Mouse (Mus musculus): ENCODE results near the gene Lrrc45. TPM values are rescaled to one million over a fixed set of nuclear protein-coding genes. Genes with fewer than 3 reads are reported as not detected.

The Lrrc45 gene
- total and polyA plus RNA-seq, 3 experiments = 31.0 to 45.1 TPM; not detected in 1

DNA sequence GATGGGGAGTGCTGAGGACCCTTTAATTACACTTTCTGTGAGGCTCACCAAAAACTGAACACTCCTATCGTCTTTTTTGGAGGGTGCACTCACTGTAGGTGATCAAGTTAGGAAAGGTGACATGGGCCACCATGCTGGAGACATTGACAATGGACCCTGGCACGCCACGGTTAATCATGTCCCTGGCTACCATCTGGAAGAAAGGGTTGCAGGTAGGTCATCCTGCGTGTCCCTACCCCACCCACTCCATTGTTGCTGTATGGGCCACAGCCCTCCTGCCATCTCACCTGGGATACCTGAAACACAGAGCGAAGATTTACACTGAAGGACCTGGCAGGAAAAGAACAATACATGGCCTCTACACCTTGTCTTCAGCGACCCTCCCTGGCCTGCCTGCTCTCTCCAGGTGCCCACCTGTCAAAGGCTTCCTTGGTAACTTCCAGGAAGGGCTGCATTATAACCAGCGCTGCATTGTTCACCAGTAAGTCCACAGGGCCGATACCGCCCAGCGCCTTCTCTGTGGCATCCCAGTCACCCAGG, 16.7 kb downstream of the Lrrc45 start (continued):
- TF ChIP-seq MYC (IDR thresholded peaks at IDR 0.05; ENCODE audit: low read depth, low read length) = no peak

DNA sequence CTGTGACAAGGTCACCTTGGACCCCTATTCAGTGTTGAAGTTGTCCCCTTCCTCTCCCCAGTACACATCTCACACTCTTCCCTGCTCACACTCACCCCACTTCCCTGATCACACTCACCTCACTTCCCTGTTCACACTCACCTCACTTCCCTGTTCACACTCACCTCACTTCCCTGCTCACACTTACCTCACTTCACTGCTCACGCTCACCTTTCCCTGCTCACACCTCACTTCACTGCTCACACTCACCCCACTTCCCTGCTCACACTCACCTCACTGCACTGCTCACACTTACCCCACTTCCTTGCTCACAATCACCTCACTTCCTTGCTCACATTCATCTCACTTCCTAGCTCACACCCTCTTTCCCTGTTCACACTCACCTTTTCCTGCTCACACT, 17.7 kb downstream of the Lrrc45 start:
- Histone ChIP-seq H3K9me3 (replicated peaks; ENCODE audit: insufficient read depth, low read length) (no peaks in the 10 kb centered on the region), H3K27ac (ENCODE audit: control insufficient read depth, low read depth, low read length) (no peak overlapping the region), H3K79me2 (ENCODE audit: control insufficient read depth, insufficient read depth, low read length, poor library complexity) (no peaks in the 10 kb centered on the region), H3K36me3 (ENCODE audit: control insufficient read depth in 1 of 2, insufficient read depth in 2 of 2, low read length in 2 of 2) (no peaks in the 10 kb centered on the region), H3K4me3 (ENCODE audit: control insufficient read depth in 1 of 2, insufficient read depth in 1 of 2, low read depth in 2 of 2, low read length in 2 of 2) (no peak overlapping the region), H3K4me1 (ENCODE audit: control insufficient read depth in 1 of 2, insufficient read depth in 2 of 2, low read length in 2 of 2) (peaks cover 0 to 4% of the 10 kb centered on the region in 2 experiments; a peak in 1 of 4 replicates), H3K27me3 (ENCODE audit: control insufficient read depth in 1 of 2, insufficient read depth in 2 of 2, low read length in 2 of 2) (peaks cover 0 to 2% of the 10 kb centered on the region in 2 experiments; a peak in 3 of 4 replicates), H3K9ac (ENCODE audit: control insufficient read depth, low read depth, low read length, poor library complexity, severe bottlenecking) (no peak overlapping the region)
- no peak for DNase-seq (ENCODE audit: low read depth, low spot score)
- TF ChIP-seq GATA1 (IDR thresholded peaks at IDR 0.05; ENCODE audit: low read depth, low read length) (no peak), MEF2A (IDR thresholded peaks at IDR 0.05; ENCODE audit: extremely low read depth, insufficient replicate concordance, low read depth, low read length, poor library complexity, severe bottlenecking) (no peak), CTCF (IDR thresholded peaks at IDR 0.05 in 2 of 3, conservative IDR thresholded peaks at IDR 0.05 in 1 of 3; ENCODE audit: control insufficient read depth in 1 of 3, insufficient read depth in 1 of 3, low read depth in 2 of 3, low read length in 3 of 3, poor library complexity in 1 of 3, severe bottlenecking in 1 of 3) (no peak), ELF1 (IDR thresholded peaks at IDR 0.05; ENCODE audit: low read depth, low read length) (no peak), E2F4 (IDR thresholded peaks at IDR 0.05; ENCODE audit: borderline replicate concordance, low read depth, low read length) (no peak), UBTF (IDR thresholded peaks at IDR 0.05; ENCODE audit: borderline replicate concordance, insufficient read depth, low read depth, low read length) (no peak), RAD21 (IDR thresholded peaks at IDR 0.05; ENCODE audit: low read depth, low read length) (no peak), ZC3H11A (IDR thresholded peaks at IDR 0.05; ENCODE audit: low read depth, low read length) (no peak), TAL1 (IDR thresholded peaks at IDR 0.05; ENCODE audit: low read length) (no peak), MAZ (IDR thresholded peaks at IDR 0.05; ENCODE audit: low read depth, low read length) (no peak), NRF1 (IDR thresholded peaks at IDR 0.05; ENCODE audit: insufficient read depth, low read depth, low read length, poor library complexity, severe bottlenecking) (no peak), CHD2 (IDR thresholded peaks at IDR 0.05; ENCODE audit: low read length) (no peak), CHD1 (IDR thresholded peaks at IDR 0.05; ENCODE audit: low read depth, low read length) (no peak), POLR2AphosphoS2 (IDR thresholded peaks at IDR 0.05; ENCODE audit: low read length) (no peak), SMC3 (IDR thresholded peaks at IDR 0.05; ENCODE audit: low read depth, low read length) (no peak), MYC (IDR thresholded peaks at IDR 0.05; ENCODE audit: low read depth, low read length) (no peak), TBP (IDR thresholded peaks at IDR 0.05; ENCODE audit: low read depth, low read length) (no peak)

Data from MEL (cell line).